Mouse (Mus musculus): ENCODE data around the gene Olfr78. TPM values are rescaled to one million over a fixed set of nuclear protein-coding genes. Genes with fewer than 3 reads are reported as not detected.

Olfr78 gene
- polyA plus RNA-seq (2012; ENCODE audit: insufficient read depth, insufficient read length, missing spikeins), result 1.3 TPM in 1 of 2 replicates, not detected in the other

GRCm38 (mm10) chr7:102759266-102759665 lies at the start of gene Olfr78, which contains the start of gene Olfr560:
Gene Olfr78, minus strand, starts transcription at chr7:102759471.
Gene Olfr560, minus strand, starts transcription at chr7:102759366.
- no peaks in the 10 kb centered on the region for H3K4me1 ChIP-seq (ENCODE audit: control insufficient read depth, insufficient read depth, insufficient read length, low read length)
- H3K27ac ChIP-seq (replicated peaks; ENCODE audit: low read depth, low read length), result no peak within 1 kb of the TSS
- H3K4me3 ChIP-seq (ENCODE audit: insufficient read depth, low read depth, low read length), result no peak within 1 kb of the TSS

- no peak within 1 kb of the TSS for H3K4me3 ChIP-seq (ENCODE audit: insufficient read depth, low read depth, low read length)
- H3K4me1 ChIP-seq (ENCODE audit: control insufficient read depth, insufficient read depth, insufficient read length, low read length), result no peaks in the 10 kb centered on the region
- no peak within 1 kb of the TSS for H3K27ac ChIP-seq (replicated peaks; ENCODE audit: low read depth, low read length)
Observed at GRCm38 (mm10) chr7:102803180-102803579, 43.9 kb upstream of the Olfr78 start, which contains the start of gene Olfr564. Gene Olfr564, plus strand, starts transcription at chr7:102803480.

GRCm38 (mm10) chr7:102770921-102771320 lies 11.7 kb upstream of the Olfr78 start, which contains the start of gene Olfr561:
Gene Olfr561, plus strand, starts transcription at chr7:102771221.
- Histone ChIP-seq H3K4me1 (ENCODE audit: control insufficient read depth, insufficient read depth, insufficient read length, low read length) (no peaks in the 10 kb centered on the region), H3K27ac (replicated peaks; ENCODE audit: low read depth, low read length) (no peak within 1 kb of the TSS), H3K4me3 (ENCODE audit: insufficient read depth, low read depth, low read length) (no peak within 1 kb of the TSS)

GRCm38 (mm10) chr7:102752086-102752485 lies 7.2 kb downstream of the Olfr78 start:
- Histone ChIP-seq H3K27ac (replicated peaks; ENCODE audit: low read depth, low read length) (no peak overlapping the region), H3K4me3 (ENCODE audit: insufficient read depth, low read depth, low read length) (no peak overlapping the region), H3K4me1 (ENCODE audit: control insufficient read depth, insufficient read depth, insufficient read length, low read length) (no peaks in the 10 kb centered on the region)

- no peak overlapping the region for H3K27ac ChIP-seq (replicated peaks; ENCODE audit: low read depth, low read length)
- H3K4me3 ChIP-seq (ENCODE audit: insufficient read depth, low read depth, low read length), result no peak overlapping the region
- no peaks in the 10 kb centered on the region for H3K4me1 ChIP-seq (ENCODE audit: control insufficient read depth, insufficient read depth, insufficient read length, low read length)
Observed at GRCm38 (mm10) chr7:102737705-102738104, 21.6 kb downstream of the Olfr78 start.

- Histone ChIP-seq H3K4me1 (ENCODE audit: control insufficient read depth, insufficient read depth, insufficient read length, low read length) (no peaks in the 10 kb centered on the region), H3K4me3 (ENCODE audit: insufficient read depth, low read depth, low read length) (no peak overlapping the region), H3K27ac (replicated peaks; ENCODE audit: low read depth, low read length) (no peak overlapping the region)
Observed at GRCm38 (mm10) chr7:102733793-102734192, 25.5 kb downstream of the Olfr78 start.

GRCm38 (mm10) chr7:102727391-102727790 lies 31.9 kb downstream of the Olfr78 start, which contains the start of gene Olfr559:
Gene Olfr559, minus strand, starts transcription at chr7:102727491.
- Histone ChIP-seq H3K4me1 (ENCODE audit: control insufficient read depth, insufficient read depth, insufficient read length, low read length) (no peaks in the 10 kb centered on the region), H3K4me3 (ENCODE audit: insufficient read depth, low read depth, low read length) (no peak within 1 kb of the TSS)

GRCm38 (mm10) chr7:102718970-102719369 lies 40.3 kb downstream of the Olfr78 start, which contains the start of gene Olfr33:
Gene Olfr33, minus strand, starts transcription at chr7:102719070.
- Histone ChIP-seq H3K4me1 (ENCODE audit: control insufficient read depth, insufficient read depth, insufficient read length, low read length) (no peaks in the 10 kb centered on the region), H3K4me3 (ENCODE audit: insufficient read depth, low read depth, low read length) (no peak within 1 kb of the TSS), H3K27ac (replicated peaks; ENCODE audit: low read depth, low read length) (no peak within 1 kb of the TSS)

More at GRCm38 (mm10) chr7:102727391-102727790, 31.9 kb downstream of the Olfr78 start, which contains the start of gene Olfr559:
- H3K27ac ChIP-seq (replicated peaks; ENCODE audit: low read depth, low read length), result no peak within 1 kb of the TSS

- Histone ChIP-seq H3K27ac (replicated peaks; ENCODE audit: low read depth, low read length) (no peak within 1 kb of the TSS), H3K4me1 (ENCODE audit: control insufficient read depth, insufficient read depth, insufficient read length, low read length) (no peaks in the 10 kb centered on the region; the same call in 1 of the 2 replicates), H3K4me3 (ENCODE audit: insufficient read depth, low read depth, low read length) (peak within 1 kb of the TSS; percentile 30)
Observed at GRCm38 (mm10) chr7:102701915-102702314, 57.4 kb downstream of the Olfr78 start, which contains the start of gene Olfr558. Gene Olfr558, plus strand, starts transcription at chr7:102702215.

GRCm38 (mm10) chr7:102698461-102698860 lies 60.8 kb downstream of the Olfr78 start:
- Histone ChIP-seq H3K4me3 (ENCODE audit: insufficient read depth, low read depth, low read length) (no peak overlapping the region), H3K4me1 (ENCODE audit: control insufficient read depth, insufficient read depth, insufficient read length, low read length) (no peaks in the 10 kb centered on the region), H3K27ac (replicated peaks; ENCODE audit: low read depth, low read length) (no peak overlapping the region)

- H3K4me3 ChIP-seq (ENCODE audit: insufficient read depth, low read depth, low read length), result no peak within 1 kb of the TSS
- no peaks in the 10 kb centered on the region for H3K4me1 ChIP-seq (ENCODE audit: control insufficient read depth, insufficient read depth, insufficient read length, low read length)
- no peak within 1 kb of the TSS for H3K27ac ChIP-seq (replicated peaks; ENCODE audit: low read depth, low read length)
Observed at GRCm38 (mm10) chr7:102695358-102696125, 63.7 kb downstream of the Olfr78 start, which contains the start of gene Olfr557. Gene Olfr557, plus strand, starts transcription at chr7:102695910.

Other genes with a start within 250 kb of the Olfr78 start
- not detected in 2 replicates for gene Olfr547, start 224.7 kb downstream of the Olfr78 start, polyA plus RNA-seq (2012; ENCODE audit: insufficient read depth, insufficient read length, missing spikeins)
- not detected in 2 replicates for gene Olfr548-ps1, start 218.6 kb downstream of the Olfr78 start, polyA plus RNA-seq (2012; ENCODE audit: insufficient read depth, insufficient read length, missing spikeins)
- gene Olfr549, start 209.6 kb downstream of the Olfr78 start, polyA plus RNA-seq (2012; ENCODE audit: insufficient read depth, insufficient read length, missing spikeins), result not detected in 2 replicates
- gene Trim21, start 194.0 kb downstream of the Olfr78 start, polyA plus RNA-seq (2012; ENCODE audit: insufficient read depth, insufficient read length, missing spikeins), result 3.1 and 4.2 TPM in 2 replicates
- gene Olfr550, start 188.0 kb downstream of the Olfr78 start, polyA plus RNA-seq (2012; ENCODE audit: insufficient read depth, insufficient read length, missing spikeins), result not detected in 2 replicates
- gene Olfr551, start 167.6 kb downstream of the Olfr78 start, polyA plus RNA-seq (2012; ENCODE audit: insufficient read depth, insufficient read length, missing spikeins), result not detected in 2 replicates
- gene Olfr552, start 161.7 kb downstream of the Olfr78 start, polyA plus RNA-seq (2012; ENCODE audit: insufficient read depth, insufficient read length, missing spikeins), result not detected in 2 replicates
- gene Olfr553, start 141.3 kb downstream of the Olfr78 start, polyA plus RNA-seq (2012; ENCODE audit: insufficient read depth, insufficient read length, missing spikeins), result not detected in 2 replicates
- not detected in 2 replicates for gene Olfr554, start 121.0 kb downstream of the Olfr78 start, polyA plus RNA-seq (2012; ENCODE audit: insufficient read depth, insufficient read length, missing spikeins)
- gene Olfr555, start 100.6 kb downstream of the Olfr78 start, polyA plus RNA-seq (2012; ENCODE audit: insufficient read depth, insufficient read length, missing spikeins), result not detected in 2 replicates
- not detected in 2 replicates for gene Olfr556, start 94.6 kb downstream of the Olfr78 start, polyA plus RNA-seq (2012; ENCODE audit: insufficient read depth, insufficient read length, missing spikeins)
- 6.3 and 7.5 TPM in 2 replicates for gene Trim68, start 72.1 kb downstream of the Olfr78 start, polyA plus RNA-seq (2012; ENCODE audit: insufficient read depth, insufficient read length, missing spikeins)
- not detected in 2 replicates for gene Olfr557, start 63.6 kb downstream of the Olfr78 start, polyA plus RNA-seq (2012; ENCODE audit: insufficient read depth, insufficient read length, missing spikeins)
- gene Olfr558, start 57.3 kb downstream of the Olfr78 start, polyA plus RNA-seq (2012; ENCODE audit: insufficient read depth, insufficient read length, missing spikeins), result 1.3 and 2.3 TPM in 2 replicates
- not detected in 2 replicates for gene Olfr33, start 40.4 kb downstream of the Olfr78 start, polyA plus RNA-seq (2012; ENCODE audit: insufficient read depth, insufficient read length, missing spikeins)
- not detected in 2 replicates for gene Olfr559, start 32.0 kb downstream of the Olfr78 start, polyA plus RNA-seq (2012; ENCODE audit: insufficient read depth, insufficient read length, missing spikeins)
- gene Olfr560, start 105 bp downstream of the Olfr78 start, polyA plus RNA-seq (2012; ENCODE audit: insufficient read depth, insufficient read length, missing spikeins), result not detected in 2 replicates
- gene Olfr561, start 11.8 kb upstream of the Olfr78 start, polyA plus RNA-seq (2012; ENCODE audit: insufficient read depth, insufficient read length, missing spikeins), result not detected in 2 replicates
- gene Olfr564, start 44.0 kb upstream of the Olfr78 start, polyA plus RNA-seq (2012; ENCODE audit: insufficient read depth, insufficient read length, missing spikeins), result not detected in 2 replicates
- not detected in 2 replicates for gene Olfr566, start 99.3 kb upstream of the Olfr78 start, polyA plus RNA-seq (2012; ENCODE audit: insufficient read depth, insufficient read length, missing spikeins)
- gene Olfr568, start 117.7 kb upstream of the Olfr78 start, polyA plus RNA-seq (2012; ENCODE audit: insufficient read depth, insufficient read length, missing spikeins), result not detected in 2 replicates
- gene Olfr569, start 131.4 kb upstream of the Olfr78 start, polyA plus RNA-seq (2012; ENCODE audit: insufficient read depth, insufficient read length, missing spikeins), result not detected in 2 replicates
- gene Olfr570, start 135.1 kb upstream of the Olfr78 start, polyA plus RNA-seq (2012; ENCODE audit: insufficient read depth, insufficient read length, missing spikeins), result not detected in 2 replicates
- 0.28 TPM in 1 of 2 replicates, not detected in the other for gene Olfr571, start 158.1 kb upstream of the Olfr78 start, polyA plus RNA-seq (2012; ENCODE audit: insufficient read depth, insufficient read length, missing spikeins)
- gene Olfr572, start 164.9 kb upstream of the Olfr78 start, polyA plus RNA-seq (2012; ENCODE audit: insufficient read depth, insufficient read length, missing spikeins), result not detected in 2 replicates
- not detected in 2 replicates for gene Olfr573-ps1, start 183.1 kb upstream of the Olfr78 start, polyA plus RNA-seq (2012; ENCODE audit: insufficient read depth, insufficient read length, missing spikeins)
- gene Olfr574, start 189.0 kb upstream of the Olfr78 start, polyA plus RNA-seq (2012; ENCODE audit: insufficient read depth, insufficient read length, missing spikeins), result not detected in 2 replicates
- gene Olfr575, start 199.3 kb upstream of the Olfr78 start, polyA plus RNA-seq (2012; ENCODE audit: insufficient read depth, insufficient read length, missing spikeins), result not detected in 2 replicates
- gene Olfr576, start 203.2 kb upstream of the Olfr78 start, polyA plus RNA-seq (2012; ENCODE audit: insufficient read depth, insufficient read length, missing spikeins), result not detected in 2 replicates
- gene Olfr577, start 216.5 kb upstream of the Olfr78 start, polyA plus RNA-seq (2012; ENCODE audit: insufficient read depth, insufficient read length, missing spikeins), result not detected in 2 replicates
- gene Olfr578, start 229.9 kb upstream of the Olfr78 start, polyA plus RNA-seq (2012; ENCODE audit: insufficient read depth, insufficient read length, missing spikeins), result not detected in 2 replicates